Mouse (Mus musculus): ENCODE results near the gene Krtcap2.
A peak's percentile ranks its signal among the peaks of the same experiment; 100 is the strongest.

DNA sequence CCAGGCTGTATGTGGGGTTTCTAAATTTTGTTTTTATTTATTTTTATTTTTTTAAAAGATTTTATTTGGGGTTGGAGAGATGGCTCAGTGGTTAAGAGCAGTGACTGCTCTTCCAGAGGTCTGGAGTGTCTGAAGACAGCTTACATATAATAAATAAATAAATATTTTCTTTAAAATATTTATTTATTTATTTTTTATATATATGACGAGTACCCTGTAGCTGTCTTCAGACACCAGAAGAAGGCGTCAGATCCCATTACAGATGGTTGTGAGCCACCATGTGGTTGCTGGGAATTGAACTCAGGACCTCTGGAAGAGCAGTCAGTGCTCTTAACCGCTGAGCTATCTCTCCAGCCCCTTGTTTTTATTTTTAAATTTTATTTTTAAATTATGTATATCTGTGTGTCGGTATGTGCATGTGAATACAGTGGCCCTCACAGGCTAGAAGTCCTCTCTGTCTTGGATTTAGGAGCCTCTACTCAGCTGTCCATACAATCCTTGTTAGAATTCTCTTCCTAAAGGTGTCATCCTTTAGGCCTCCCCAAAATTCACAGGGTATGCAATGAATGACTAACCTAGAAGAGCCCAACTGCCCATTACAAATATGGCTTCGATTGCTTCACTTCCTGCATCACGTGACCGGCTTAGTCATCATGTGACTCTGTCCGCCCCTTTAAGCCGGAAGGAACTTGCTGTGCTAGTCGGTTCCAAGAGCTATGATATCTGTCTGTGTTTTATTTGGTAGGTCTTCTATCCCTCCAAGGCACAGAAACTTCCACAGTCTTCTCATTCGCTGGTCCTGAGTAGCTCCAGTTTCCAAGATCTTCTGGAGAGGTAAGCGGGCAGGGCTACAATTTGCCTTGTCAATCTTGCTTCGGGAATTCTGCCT lies 43.3 kb upstream of the Krtcap2 start, which contains the start of gene Gba:
- TF ChIP-seq CTCF (IDR thresholded peaks at IDR 0.05; ENCODE audit: borderline replicate concordance, insufficient read depth, low read depth, low read length) (no peak), POLR2A (IDR thresholded peaks at IDR 0.05; ENCODE audit: borderline replicate concordance, insufficient read depth, low read length) (peak; percentile 50; the same call in 1 of the 2 replicates)
